Mouse (Mus musculus): ENCODE results near the gene Per1.

Gene Per1

DNA sequence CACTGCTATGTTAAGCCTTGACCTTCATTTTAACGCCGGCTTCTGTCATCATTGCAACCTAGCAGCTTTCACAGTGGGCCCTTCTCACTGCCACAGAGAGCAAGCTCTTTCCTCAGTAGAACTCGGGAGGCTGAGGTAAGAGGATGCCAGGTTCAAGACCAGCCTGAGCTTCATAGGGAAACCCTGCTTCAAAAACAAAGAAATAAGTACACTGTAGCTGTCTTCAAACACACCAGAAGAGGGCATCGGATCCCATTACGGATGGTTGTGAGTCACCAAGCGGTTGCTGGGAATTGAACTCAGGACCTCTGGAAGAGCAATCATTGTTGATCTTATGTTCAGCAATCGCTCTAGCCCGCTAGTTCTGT is 14.2 kb upstream of the Per1 start:
- 90% methylated on average over 8 of the region's 8 CpGs for WGBS

DNA sequence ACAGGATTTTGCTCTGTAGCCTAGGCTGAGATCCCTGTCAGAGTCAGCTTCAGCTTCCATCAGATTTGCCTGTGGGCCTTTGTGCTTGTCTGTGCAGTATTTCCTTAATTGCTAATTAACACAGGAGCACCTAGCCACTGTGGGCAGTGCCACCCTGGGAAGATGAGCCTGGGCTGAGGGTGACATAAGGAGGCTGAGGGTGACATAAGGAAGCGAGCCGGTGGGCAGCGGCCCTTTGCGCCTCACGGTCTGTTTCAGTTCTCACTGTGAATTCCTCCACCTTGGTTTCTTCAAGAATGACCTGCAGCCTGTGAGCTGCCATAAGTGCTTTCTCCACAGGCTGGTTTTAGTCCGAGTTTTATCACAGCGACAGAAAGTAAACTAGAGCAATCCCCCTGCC is 13.4 kb upstream of the Per1 start:
- WGBS: 90% methylated on average over 7 of the region's 7 CpGs

DNA sequence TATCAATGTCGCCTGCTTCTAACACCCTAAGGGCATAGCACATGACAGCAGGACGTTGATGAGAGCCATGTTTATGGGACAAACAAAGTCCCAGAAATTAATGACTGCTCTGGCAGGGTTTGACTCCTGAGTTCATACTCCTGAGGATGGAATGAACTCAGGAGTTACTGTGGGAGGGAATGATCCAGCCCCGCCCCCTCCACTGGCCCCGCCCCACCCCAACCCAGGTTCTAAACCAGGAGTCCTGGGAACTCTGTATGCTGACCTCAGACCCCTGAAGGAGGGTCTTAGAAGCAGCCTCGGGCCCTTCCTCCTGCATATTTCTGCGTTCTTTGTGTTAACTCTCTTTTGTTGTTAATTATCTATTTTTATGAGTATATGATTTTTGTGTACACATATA is 9.4 kb upstream of the Per1 start:
- 79% methylated on average over 6 of the region's 6 CpGs for WGBS

DNA sequence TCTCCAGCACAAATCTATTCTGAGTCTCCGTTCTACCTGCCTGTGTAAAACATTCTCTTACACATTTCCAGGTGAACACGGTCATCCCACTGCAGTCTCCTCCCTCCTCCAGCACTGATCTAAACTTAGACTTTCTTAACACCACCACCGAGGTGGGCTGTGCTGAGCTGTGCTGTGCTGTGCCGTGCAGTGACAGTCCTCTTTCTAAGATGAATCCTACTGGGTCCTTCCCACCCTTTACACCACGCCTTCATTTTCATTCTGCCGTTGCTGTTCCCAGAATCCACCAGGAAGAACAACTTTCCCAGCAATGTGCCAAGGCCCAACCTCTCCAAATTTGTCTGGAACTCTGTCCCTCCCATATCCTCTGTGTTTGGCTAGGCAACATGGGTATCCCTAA is 8.6 kb upstream of the Per1 start:
- WGBS: 37% methylated on average over 6 of the region's 6 CpGs

DNA sequence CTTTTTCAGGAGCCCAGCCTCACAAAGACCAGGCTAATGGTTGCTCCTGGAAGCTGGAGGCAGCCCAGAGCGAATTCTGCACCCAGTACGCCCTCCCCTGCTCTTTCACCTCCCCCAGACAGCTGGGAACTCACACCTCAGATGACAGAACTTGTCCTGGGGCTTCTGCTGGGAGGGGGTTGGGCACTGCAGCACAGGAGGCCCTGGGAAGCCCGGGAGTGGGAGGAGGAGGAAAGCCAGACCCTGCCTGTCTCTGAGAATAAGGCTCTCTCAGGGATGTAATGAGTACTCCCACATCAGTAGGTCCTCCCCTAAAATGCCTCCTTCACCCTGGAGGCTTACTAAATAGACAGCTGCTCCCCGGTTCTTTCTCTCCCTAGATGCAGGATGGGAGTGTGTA is 7.9 kb upstream of the Per1 start:
- WGBS: 35% methylated on average over 4 of the region's 4 CpGs

- 73% methylated on average over 2 of the region's 2 CpGs for WGBS
Observed at GRCm38 (mm10) chr11:69087597-69087996, 7.4 kb upstream of the Per1 start.

- 1% methylated on average over 66 of the region's 67 CpGs for WGBS
Observed at GRCm38 (mm10) chr11:69088103-69088855, 6.7 kb upstream of the Per1 start, which contains the start of gene Vamp2. TSS of gene Vamp2 (plus strand) at chr11:69088490.

DNA sequence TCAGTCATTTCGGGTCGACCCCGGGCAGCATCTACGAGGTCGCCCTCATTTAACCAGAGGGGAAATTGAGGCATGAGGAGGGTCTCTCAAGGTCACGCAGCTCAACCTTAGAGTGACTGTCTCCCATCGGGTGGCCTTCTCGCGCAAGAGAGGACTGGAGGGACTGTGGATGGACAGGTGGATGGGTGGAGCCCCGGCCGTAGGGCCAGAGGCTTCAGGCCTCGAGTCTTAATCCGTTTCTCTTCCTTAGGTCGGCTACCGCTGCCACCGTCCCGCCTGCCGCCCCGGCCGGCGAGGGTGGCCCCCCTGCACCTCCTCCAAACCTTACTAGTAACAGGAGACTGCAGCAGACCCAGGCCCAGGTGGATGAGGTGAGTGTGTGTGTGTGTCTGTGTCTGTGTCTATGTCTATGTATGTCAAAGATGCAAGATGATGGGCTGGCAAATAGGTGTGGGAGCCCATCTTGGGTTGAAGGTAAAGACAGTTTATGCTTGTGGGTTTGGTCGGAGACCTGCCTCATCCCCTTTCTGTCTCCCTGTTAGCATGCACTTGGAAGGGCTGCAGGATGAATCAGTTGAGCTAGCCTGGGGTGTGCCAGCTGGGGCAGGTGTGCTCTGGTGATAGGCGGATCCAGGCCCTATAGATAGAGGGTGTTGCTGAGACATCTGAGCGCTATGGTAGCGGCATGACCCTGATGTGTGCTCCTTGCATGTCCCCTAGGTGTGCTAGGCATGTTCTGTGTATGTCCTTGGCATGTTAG is 6.0 kb upstream of the Per1 start:
- 6% methylated on average over 25 of the region's 25 CpGs for WGBS

- WGBS: 35% methylated on average over 12 of the region's 12 CpGs
Observed at GRCm38 (mm10) chr11:69089616-69090290, 5.3 kb upstream of the Per1 start.

DNA sequence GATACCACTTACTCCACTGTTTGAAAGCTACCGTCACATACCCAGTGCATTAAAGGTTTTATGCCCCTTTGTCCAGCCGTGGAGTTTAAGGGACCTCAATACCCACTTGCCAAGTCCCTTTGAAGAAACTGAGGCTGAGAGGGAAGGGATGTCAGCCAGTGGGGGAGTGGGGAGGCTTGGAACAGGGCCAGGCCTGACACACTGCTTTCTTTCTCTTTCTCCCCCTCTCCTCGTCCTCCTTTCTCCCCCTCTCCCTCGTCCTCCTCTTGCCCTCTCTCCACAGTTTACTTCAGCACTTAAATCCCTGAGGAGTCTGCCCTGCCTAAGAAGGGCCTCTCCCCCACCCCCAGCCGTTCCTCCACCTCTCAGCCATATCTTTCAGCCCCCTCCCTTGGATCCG is 4.7 kb upstream of the Per1 start:
- 17% methylated on average over 6 of the region's 6 CpGs for WGBS

GRCm38 (mm10) chr11:69091566-69092385 is 3.2 kb upstream of the Per1 start:
- WGBS: 54% methylated on average over 7 of the region's 7 CpGs

- WGBS: 8% methylated on average over 3 of the region's 3 CpGs
Observed at GRCm38 (mm10) chr11:69092386-69092751, 2.6 kb upstream of the Per1 start.

DNA sequence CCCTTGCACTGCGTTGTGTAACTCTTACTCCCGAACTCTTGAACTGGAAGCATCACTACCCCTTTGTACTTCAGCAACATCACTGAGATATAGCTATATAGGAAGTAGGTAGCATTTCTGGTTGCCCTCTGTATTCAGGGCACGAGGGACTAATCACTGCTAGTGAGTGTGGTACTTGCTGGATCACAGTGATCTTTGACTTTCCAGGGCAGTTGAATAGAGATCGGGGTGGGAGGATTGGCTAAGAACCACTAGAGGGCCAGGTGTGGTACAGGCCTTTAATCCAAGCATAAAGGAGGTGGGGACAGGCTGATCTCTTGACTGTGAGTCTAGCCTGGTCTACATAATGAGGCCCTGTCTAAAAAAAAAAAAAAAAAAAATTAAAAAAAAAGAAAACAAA is 2.1 kb upstream of the Per1 start:
- 79% methylated on average over 4 of the region's 4 CpGs for WGBS

DNA sequence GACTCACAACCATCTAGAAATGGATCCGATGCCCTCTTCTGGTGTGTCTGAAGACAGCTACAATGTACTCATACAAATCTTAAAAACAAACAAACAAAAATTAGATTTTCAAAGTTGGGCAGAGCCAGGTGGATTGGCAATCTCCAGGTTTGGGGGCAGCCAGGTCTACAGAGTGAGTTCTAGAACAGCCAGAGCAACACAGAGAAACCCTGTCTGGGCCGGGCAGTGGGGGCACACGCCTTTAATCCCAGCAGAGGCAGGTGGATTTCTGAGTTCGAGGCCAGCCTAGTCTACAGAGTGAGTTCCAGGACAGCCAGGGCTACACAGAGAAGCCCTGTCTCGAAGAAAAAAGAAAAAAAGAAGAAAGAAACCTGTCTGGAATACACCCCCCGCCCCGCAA is 1.2 kb upstream of the Per1 start:
- 80% methylated on average over 7 of the region's 7 CpGs for WGBS

- WGBS: under 1% methylated on average over 27 of the region's 27 CpGs
Observed at GRCm38 (mm10) chr11:69095511-69096231, 654 bp downstream of the Per1 start.

- 6% methylated on average over 9 of the region's 9 CpGs for WGBS
Observed at GRCm38 (mm10) chr11:69096360-69096986, 1.5 kb downstream of the Per1 start.

DNA sequence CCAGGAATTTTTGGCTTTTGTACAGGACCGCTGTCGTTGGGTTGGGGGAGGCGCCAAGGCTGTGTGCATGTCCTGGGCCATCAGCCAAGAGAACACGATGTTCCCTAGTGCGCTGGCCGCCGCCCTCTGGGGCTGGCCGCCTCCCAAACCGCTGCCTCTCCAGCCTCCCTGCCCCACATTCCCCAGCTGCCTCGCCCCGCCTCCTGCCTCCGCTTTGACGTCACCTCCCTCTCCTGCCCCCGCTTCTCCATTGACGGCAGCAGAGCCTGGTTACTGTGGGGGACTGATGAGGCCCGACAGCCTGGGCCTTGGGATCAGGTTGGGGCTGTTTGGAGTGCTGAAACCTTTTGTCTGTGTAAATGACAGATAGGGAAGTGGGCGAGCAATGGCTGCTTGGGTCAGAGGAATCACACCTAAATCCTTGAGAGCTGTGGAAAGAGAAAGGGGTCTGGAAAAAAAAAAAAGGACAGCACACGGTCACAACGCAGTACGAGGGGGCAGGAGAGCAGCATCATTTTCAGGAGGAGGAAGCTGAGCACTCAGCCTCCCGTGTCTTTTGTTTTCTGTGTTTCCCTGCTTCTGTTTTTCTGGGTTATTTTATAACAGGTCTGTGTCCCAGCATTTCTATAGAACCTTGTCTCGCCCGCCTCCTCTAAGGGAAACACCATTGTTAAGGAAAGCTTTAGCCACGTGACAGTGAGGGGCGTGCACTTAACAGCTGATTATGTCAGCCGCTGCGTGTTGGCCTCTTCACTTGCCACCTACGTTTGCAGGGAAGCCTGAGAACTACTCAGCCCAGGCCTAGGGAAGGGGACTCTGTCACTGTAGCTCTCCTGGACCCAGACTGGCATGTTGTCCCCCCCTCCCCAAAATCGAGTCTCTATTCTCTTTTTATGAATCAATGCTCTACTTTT is 2.2 kb downstream of the Per1 start:
- 1% methylated on average over 28 of the region's 29 CpGs for WGBS

DNA sequence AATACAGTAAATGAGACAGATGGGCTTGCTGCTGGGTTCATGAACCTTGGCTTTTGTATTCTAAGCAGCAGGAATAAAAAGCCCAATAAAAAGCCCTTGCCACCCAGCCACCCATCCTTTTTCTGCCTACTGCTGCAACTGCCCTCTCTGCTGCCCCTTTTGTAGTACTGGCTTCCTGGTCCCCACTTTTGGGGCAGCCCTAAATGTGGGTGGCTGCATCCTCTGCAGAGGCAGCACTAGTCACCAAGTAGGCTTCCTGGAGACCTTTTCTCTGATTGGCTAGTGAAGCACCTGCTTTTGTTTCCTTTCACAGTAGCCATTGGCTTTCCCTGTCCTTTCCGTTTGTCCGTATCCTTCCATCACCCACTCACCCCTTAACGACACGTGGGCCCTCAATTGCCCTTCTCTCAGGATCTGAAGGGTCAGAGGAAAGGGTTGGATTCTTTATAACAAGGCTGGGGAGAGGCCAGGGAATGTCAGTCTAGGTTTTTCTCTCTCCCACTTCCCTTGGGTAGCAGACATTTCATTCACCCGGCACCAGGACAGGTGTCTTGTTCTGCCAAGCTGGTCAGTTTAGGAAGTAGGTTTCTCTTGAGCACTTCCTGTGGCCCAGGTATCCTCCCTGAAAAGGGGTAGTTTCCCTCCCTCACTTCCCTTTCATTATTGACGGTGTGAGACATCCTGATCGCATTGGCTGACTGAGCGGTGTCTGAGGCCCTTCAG is 3.2 kb downstream of the Per1 start:
- WGBS: 4% methylated on average over 8 of the region's 8 CpGs

DNA sequence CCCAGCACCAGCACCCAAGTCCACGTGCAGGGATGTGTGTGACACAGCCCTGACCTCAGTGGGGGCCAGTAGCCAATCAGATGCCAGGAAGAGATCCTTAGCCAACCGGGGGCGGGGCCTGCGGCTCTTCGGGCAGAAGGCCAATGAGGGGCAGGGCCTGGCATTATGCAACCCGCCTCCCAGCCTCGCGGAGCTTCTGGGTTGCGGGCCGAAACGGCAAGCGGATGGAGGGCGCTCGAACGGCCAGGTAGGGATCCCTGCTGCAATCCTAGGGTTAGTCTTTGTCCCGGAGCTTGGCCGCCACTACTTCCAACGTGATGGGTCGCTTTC is 3.7 kb downstream of the Per1 start:
- 1% methylated on average over 19 of the region's 19 CpGs for WGBS

Measured in cerebral cortex, adult 2 months (tissue).